Mouse (Mus musculus) T-helper 1 cell (primary cell): ENCODE data around the gene Tln1.

Source experiments
- in situ Hi-C: fragments of 300-600 bp; cut with MboI, MseI; formaldehyde crosslinking; loops from one replicate; pipeline ENCODE4 v1.15.1; 2025; ENCODE audit warnings: high pct_unique_total_duplicates

The Tln1 gene

DNA sequence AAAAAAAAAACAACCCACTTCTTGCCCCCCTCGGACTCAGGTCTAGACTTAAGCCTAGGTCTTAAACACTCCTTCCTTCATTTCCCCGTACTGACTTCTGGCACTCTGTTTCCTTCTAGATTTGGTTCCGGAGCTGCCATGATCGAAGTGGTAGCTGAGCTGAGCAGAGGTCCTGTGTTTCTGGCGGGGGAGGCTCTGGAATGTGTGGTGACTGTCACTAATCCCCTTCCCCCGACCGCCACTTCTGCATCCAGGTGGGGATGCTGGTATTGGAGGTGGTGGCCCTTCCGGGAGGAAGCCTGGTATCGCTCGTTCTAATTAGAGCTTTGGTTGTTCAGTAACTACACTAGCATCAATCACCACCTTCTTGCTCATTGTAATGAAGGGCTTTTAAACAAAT lies 16.8 kb upstream of the Tln1 start:
- in situ Hi-C loops: no loop called here

GRCm38 (mm10) chr4:43578376-43579204 lies 16.1 kb upstream of the Tln1 start, which contains the start of the genes Rgp1 and Gba2:
Rgp1 (plus strand) TSS chr4:43578715.
Gba2 (minus strand) TSS chr4:43578873.
- in situ Hi-C loops: no loop called here

GRCm38 (mm10) chr4:43577237-43577881 lies 14.9 kb upstream of the Tln1 start:
- in situ Hi-C loops: no loop called here

DNA sequence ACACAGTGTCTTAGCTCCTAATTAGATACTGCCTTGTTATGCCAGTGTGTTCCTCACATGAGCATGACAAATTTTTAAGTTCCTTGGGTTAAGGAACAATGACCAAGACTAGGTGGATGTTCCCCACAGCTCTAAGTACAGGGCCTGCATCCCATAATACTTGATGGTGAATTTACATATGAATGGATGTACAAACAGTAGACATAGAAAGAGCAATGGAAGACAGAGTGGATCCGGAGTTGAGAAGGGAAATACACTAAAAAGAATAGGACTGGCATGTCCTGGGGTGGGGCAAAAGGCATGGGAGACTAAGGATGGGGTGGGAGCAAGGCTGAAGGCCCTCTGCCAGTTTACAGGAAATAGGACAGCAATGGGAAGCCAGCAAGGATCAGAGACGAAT lies 12.9 kb upstream of the Tln1 start:
- in situ Hi-C loops: no loop called here

GRCm38 (mm10) chr4:43573561-43573960 lies 11.1 kb upstream of the Tln1 start:
- in situ Hi-C loops: no loop called here

DNA sequence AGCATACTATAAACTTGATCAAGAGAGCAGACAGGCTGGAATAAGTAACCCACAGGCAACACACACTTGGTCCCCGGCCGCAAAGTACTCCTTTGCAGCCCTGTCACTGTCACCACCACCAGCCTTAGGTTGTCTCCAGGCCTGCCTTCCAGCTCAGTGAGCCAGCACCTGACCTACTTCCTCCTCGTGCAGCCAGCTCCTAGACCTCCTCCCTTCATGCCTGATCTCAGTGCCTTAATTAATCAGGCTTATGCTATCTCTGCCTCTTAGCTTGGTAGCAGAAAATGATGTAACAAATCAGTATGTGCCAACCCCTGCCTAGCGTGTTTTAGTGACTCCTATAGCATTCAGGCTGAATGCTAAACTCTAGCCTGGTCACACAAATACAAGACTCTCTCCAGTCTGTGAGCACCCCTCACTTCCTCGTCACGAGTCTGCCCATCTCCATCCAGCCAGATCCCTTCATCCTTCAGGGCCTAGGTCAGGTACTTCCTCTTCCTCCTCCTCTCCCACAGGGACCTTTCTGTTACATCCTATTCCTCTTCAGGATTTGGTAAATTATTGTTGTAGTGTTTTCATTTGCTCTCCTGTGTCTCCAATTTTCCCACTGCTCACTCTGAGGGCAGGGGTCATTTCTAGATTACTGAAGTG lies 9.0 kb upstream of the Tln1 start:
- in situ Hi-C loops: no loop called here

GRCm38 (mm10) chr4:43567140-43567539 lies 4.6 kb upstream of the Tln1 start:
- in situ Hi-C loops: no loop called here

DNA sequence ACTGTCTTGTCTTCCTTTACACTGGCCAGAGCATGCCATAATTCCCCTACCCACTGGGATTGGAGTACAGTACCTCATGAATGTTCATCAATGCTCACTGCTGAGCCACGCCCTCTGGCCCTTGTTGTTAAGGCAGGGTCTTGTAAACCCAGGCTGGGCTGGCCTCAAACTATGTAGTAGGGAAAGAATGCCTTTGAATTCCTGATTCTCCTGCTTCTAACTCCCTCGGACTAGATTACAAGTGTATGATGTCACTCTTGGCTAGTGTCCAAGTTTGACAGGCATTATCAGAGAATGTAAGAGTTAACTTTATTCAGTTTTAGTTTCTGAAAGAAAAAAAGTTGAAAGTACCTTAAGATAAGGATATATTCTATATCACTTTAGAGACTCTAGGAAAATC lies 1.7 kb upstream of the Tln1 start:
- in situ Hi-C loops: loop anchor here (5.0 kb wide), 1 partner anchor 517 kb away; the partner anchor contains the start of gene Fam214b

DNA sequence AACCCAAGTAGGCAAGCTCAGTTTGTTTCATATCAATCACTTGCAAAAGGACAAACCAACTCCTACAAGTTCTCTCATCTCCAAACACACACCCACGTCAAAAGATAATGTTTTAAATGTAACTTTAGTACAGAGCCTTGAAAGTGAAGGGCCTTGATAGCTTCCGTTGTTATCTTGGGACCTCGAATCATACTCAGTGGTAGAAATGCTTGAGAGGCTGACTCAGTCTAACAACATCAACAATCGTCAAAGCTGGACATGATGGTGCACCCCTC lies 1.0 kb upstream of the Tln1 start:
- in situ Hi-C loops: loop anchor here (5.0 kb wide), 1 partner anchor 516 kb away; the partner anchor contains the start of gene Fam214b

GRCm38 (mm10) chr4:43562769-43563600 lies 494 bp upstream of the Tln1 start:
- in situ Hi-C loops: loop anchor here (5.0 kb wide), 1 partner anchor 516 kb away; the partner anchor contains the start of gene Fam214b

- in situ Hi-C loops: loop anchor here (5.0 kb wide), 1 partner anchor 514 kb away; the partner anchor contains the start of gene Fam214b
These were observed 975 bp downstream of the Tln1 start for GRCm38 (mm10) chr4:43561436-43561996.

GRCm38 (mm10) chr4:43560976-43561375 lies 1.5 kb downstream of the Tln1 start:
- in situ Hi-C loops: loop anchor here (5.0 kb wide), 1 partner anchor 514 kb away; the partner anchor contains the start of gene Fam214b

DNA sequence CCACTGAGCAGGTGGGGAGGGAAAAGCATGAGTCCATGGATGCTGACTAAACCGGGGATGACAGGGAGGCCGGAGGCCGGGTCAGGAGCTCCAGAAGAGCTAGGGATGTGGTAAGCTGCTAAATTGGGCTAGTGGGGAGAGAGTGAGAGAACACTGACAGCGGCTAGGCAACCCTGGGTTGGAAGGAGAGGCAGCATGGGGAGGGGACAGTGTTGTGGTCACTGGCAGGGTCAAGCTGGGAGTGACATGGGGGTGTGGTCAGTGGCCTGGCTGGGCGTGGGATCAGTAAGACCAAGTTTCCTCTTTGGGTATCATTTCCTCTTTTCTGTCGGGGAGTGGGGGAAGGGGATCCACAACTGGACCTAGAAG lies 2.3 kb downstream of the Tln1 start:
- in situ Hi-C loops: loop anchor here (5.0 kb wide), 1 partner anchor 513 kb away; the partner anchor contains the start of gene Fam214b

DNA sequence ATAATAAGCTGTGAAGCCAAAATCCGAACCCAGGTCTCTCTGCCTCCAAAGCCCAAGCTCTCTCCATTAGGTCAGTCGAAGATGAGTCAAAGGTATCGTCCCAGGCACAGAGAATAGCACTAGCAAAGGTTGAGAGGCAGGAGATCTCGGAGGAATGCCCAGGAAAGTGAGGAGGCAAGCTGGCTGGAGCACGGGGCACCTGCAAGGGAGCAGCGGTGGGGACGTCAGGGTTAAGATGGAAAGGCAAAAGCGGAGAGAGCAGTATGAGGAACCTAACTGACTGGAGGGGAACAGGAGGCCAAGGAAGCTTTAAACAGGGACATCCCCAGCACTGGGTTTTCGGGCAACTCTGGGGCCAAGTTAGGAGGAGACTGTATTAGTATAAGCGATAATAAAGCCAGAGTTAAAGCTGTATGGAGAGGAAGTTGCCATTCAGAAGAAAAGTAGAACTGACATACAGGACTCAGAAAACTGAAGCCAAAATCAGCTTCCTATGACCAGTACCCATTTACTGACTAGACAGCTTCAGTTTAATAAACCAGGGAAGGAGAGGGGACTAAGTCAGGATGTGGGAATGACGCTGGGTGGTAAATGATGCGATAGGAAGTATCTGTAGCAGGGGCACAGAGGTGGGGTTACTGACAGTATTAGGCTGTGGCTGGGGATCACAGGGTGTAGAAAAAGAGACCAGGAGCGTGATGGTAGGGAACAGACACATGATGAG lies 2.8 kb downstream of the Tln1 start:
- in situ Hi-C loops: loop anchor here (5.0 kb wide), 1 partner anchor 512 kb away; the partner anchor contains the start of gene Fam214b

DNA sequence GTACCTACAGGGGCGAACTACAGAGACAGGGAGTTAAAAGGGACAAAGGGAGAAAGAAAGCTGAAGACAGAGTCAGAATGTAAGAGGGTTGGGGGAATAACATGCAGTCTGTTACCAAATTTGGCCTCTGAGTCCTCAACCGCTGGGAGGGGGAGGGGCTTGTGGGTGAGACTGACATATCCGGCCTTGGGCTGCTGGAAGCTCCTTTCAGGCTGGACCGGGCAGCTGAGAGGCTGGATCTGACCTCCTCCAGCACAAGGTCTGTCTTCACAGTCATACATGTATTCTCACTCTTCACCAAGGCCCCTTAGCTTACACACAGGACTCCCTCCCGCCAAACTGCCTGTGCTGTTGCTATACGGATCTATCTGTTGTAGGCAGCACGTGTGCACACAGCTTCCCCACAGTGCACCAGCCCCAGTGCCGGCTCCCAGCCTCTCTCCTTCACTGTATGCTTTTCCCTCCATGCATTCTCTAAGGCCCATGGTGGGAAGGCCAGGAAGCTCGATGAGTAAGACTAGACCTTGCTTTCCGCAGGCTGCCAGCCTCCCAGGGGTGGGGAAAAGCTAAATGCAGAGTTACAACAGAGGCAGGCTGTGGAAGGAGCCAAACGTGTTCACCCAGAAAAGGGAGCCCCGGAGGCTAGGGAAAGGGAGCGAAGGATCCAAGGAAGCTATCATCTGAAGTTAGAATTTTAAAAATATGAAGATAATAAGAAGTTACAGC lies 3.7 kb downstream of the Tln1 start:
- in situ Hi-C loops: no loop called here

DNA sequence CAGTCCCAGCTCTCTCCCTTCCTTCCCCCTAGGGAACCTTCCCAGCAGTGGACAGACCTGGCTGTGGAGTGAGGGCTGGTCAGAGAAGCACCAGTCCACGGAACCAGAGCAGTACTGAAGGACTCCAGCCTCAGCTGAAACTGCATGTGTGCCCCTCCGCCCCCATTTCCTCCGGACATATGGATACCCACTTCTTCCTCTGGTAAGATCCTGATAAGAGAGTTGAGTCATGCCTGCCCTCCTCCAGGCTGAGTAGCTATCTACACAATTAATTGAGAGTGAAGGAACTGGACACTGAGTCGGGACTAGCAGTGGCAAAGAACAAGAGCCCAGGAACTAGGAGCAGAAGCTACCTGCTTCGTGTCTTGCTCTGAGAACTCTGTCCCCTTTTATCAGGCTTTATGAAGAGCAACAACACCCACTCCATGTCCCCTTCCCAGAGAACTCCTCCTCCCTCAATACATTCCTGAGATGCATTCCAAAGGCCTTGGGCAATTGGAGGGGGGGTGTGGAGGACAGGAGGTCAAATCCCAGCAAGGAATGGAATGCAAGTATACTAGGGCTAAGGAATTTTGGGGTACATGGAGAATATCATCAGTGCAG lies 4.4 kb downstream of the Tln1 start:
- in situ Hi-C loops: no loop called here

DNA sequence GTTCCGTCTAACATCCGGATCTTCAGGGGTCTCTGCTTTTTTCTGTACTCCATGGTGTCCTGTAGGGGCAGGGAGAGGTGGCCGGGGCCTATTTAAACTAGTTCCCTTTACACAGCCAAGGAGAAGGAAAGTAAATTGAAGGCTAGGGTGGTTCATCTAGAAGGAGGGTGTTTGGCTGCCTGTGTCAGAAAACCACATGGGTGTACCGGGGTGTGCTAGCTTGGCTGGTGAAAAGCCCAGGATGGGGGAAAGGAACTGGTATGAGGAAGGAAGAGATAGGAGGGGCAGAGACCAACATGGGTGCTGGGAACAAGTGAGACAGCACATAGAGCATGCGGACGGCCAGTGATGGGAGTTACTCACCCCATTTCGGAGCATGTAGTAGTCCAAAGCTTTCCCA lies 6.6 kb downstream of the Tln1 start:
- in situ Hi-C loops: no loop called here

GRCm38 (mm10) chr4:43553891-43554290 lies 8.6 kb downstream of the Tln1 start:
- in situ Hi-C loops: no loop called here

DNA sequence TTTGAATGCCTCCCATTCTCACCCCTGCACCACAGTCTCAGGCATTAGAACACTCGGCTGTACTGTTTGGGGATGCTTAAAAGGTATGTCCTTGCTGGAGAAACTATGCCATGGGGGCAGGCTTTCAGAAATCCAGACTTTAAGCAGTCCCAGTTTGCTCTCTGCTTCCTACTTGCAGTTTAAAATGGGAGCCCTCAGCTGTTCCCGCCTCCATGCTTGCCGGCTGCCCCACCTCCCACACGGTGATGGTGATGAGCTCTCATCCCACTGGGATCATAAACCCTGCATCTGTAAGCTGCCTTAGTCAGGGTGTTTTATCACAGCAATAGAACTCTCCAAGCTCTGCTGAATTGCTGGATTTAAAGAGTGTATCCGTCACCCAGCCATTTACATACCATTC lies 10.1 kb downstream of the Tln1 start:
- in situ Hi-C loops: no loop called here
